Mouse (Mus musculus) c-Kit-positive CD71-positive TER-119-positive erythroid progenitor cells, embryonic 14.5 days (primary cell): ENCODE measurements around the gene Tmem175.

Experiments used
- DNase-seq: peaks from one replicate; pipeline ENCODE4 v3.0.0-alpha.2; 2013; ENCODE audit warnings: low spot score

The Tmem175 gene

GRCm38 (mm10) chr5:108654444-108654990 lies 24.9 kb downstream of the Tmem175 start:
- DNase-seq: no peak

- no peak for DNase-seq
Observed at GRCm38 (mm10) chr5:108655381-108655780, 25.8 kb downstream of the Tmem175 start.

- no peak for DNase-seq
Observed at GRCm38 (mm10) chr5:108655891-108656650, 26.5 kb downstream of the Tmem175 start.

- no peak for DNase-seq
Observed at GRCm38 (mm10) chr5:108657406-108657805, 27.8 kb downstream of the Tmem175 start.

- DNase-seq: no peak
Observed at GRCm38 (mm10) chr5:108658611-108659010, 29.0 kb downstream of the Tmem175 start.

GRCm38 (mm10) chr5:108659698-108660631 lies 30.4 kb downstream of the Tmem175 start, which contains the start of gene Idua:
TSS of gene Idua (plus strand) at chr5:108660331.
- DNase-seq: no peak

GRCm38 (mm10) chr5:108660632-108661268 lies 31.2 kb downstream of the Tmem175 start:
- DNase-seq: peak; percentile 89

GRCm38 (mm10) chr5:108662772-108663171 lies 33.2 kb downstream of the Tmem175 start:
- no peak for DNase-seq

- DNase-seq: no peak
Observed at GRCm38 (mm10) chr5:108665066-108665465, 35.5 kb downstream of the Tmem175 start.

- no peak for DNase-seq
Observed at GRCm38 (mm10) chr5:108667370-108667769, 37.8 kb downstream of the Tmem175 start.

- DNase-seq: no peak
Observed at GRCm38 (mm10) chr5:108668387-108668932, 38.9 kb downstream of the Tmem175 start.

- DNase-seq: peak; percentile 85
Observed at GRCm38 (mm10) chr5:108668977-108669936, 39.7 kb downstream of the Tmem175 start, which contains the start of gene Dgkq. TSS of gene Dgkq (minus strand) at chr5:108669672.

- no peak for DNase-seq
Observed at GRCm38 (mm10) chr5:108669986-108670385, 40.4 kb downstream of the Tmem175 start.

- DNase-seq: peak; percentile 72
Observed at GRCm38 (mm10) chr5:108670785-108671184, 41.2 kb downstream of the Tmem175 start.

- DNase-seq: no peak
Observed at GRCm38 (mm10) chr5:108671757-108672156, 42.2 kb downstream of the Tmem175 start.

GRCm38 (mm10) chr5:108674624-108675023 lies 45.1 kb downstream of the Tmem175 start:
- DNase-seq: no peak

GRCm38 (mm10) chr5:108675251-108675816 lies 45.8 kb downstream of the Tmem175 start, which contains the start of gene Slc26a1:
TSS of gene Slc26a1 (minus strand) at chr5:108675569.
- DNase-seq: peak; percentile 79

- DNase-seq: peak; percentile 72
Observed at GRCm38 (mm10) chr5:108676772-108677498, 47.4 kb downstream of the Tmem175 start.

GRCm38 (mm10) chr5:108677605-108678295 lies 48.2 kb downstream of the Tmem175 start:
- DNase-seq: peak; percentile 59
